Mouse (Mus musculus) limb, embryonic 11.5 days (tissue): ENCODE measurements around the gene Podxl. TPM values are rescaled to one million over a fixed set of nuclear protein-coding genes. Genes with fewer than 3 reads are reported as not detected.
A peak's percentile ranks its signal among the peaks of the same experiment; 100 is the strongest.

Source experiments
- ATAC-seq: fragments of 200-750 bp; cut with Nextera tagmentation; 2 replicates; pipeline ENCODE4 v1.8.0; 2017; ENCODE audit warnings: low read depth; ENCODE audit not compliant: insufficient number of reproducible peaks, low FRiP score, low TSS enrichment
- DNase-seq: peaks from one replicate; pipeline ENCODE4 v3.0.0-alpha.2; 2015; ENCODE audit warnings: low spot score
- H3K27ac ChIP-seq: fragments of 300-500 bp; sonication (generic); replicated peaks from 2 replicates; pipeline ENCODE4 v1.5.1; 2014; ENCODE audit warnings: low read depth, mild to moderate bottlenecking, low read length
- H3K27me3 ChIP-seq: fragments of 300-500 bp; sonication (generic); 2 replicates; pipeline ENCODE4 v1.6.1; 2014; ENCODE audit warnings: mild to moderate bottlenecking, low read length, mixed read lengths; ENCODE audit not compliant: control insufficient read depth, insufficient read depth
- H3K36me3 ChIP-seq: fragments of 300-500 bp; sonication (generic); 2 replicates; pipeline ENCODE4 v1.6.1; 2014; ENCODE audit warnings: mild to moderate bottlenecking, low read length, moderate library complexity, mixed read lengths; ENCODE audit not compliant: control insufficient read depth, insufficient read depth
- H3K4me1 ChIP-seq: fragments of 300-500 bp; sonication (generic); 2 replicates; pipeline ENCODE4 v1.6.1; 2014; ENCODE audit warnings: low read length, mixed read lengths; ENCODE audit not compliant: control insufficient read depth, insufficient read depth
- H3K4me2 ChIP-seq: fragments of 300-500 bp; sonication (generic); 2 replicates; pipeline ENCODE4 v1.6.1; 2014; ENCODE audit warnings: low read depth, mild to moderate bottlenecking, moderate library complexity; ENCODE audit not compliant: severe bottlenecking
- H3K4me3 ChIP-seq: fragments of 300-500 bp; sonication (generic); 2 replicates; pipeline ENCODE4 v1.5.1; 2014; ENCODE audit warnings: low read depth, low read length
- H3K9ac ChIP-seq: fragments of 300-500 bp; sonication (generic); 2 replicates; pipeline ENCODE4 v1.6.1; 2014; ENCODE audit warnings: mild to moderate bottlenecking, low read length
- H3K9me3 ChIP-seq: fragments of 300-500 bp; sonication (generic); 2 replicates; pipeline ENCODE4 v1.6.1; 2016; ENCODE audit warnings: low read length; ENCODE audit not compliant: control insufficient read depth
- WGBS: fragments of 180-500 bp; shearing (Covaris S2); extraction: QIAGEN DNeasy Blood & Tissue Kit; methylation state at CpG from one replicate; pipeline ENCODE4 v1.1.7; 2014; 5-methylcytosine and 5-hydroxymethylcytosine counted together
- polyA plus RNA-seq: library from polyadenylated mRNA; unstranded; fragments of >200 nt; fragmentation: Nextera tagmentation; extraction: Ambion mirVana; gene quantifications from 2 replicates; pipeline ENCODE4 v1.2.1, GENCODE M21; 2014

Gene Podxl
- polyA plus RNA-seq, 1 experiment from 2014 or later: 6.1 TPM

DNA sequence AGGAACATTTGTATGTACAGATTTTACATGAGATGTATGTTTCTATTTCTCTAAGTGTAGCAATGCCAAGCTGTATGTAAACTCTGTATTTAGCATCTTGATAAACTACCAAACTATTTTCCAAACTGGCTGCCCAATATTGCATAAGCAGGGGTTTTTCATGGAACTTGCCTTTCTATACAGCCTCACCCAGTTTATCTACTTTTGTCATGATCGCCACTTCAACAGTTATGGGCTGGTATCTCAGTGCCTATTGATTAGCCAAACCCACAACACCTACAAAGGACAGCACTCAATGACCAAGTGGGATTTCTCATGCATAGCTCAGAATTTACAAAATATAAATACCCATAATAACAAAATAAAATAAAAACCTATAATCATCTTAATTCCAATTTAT, 25.7 kb downstream of the Podxl start:
- DNase-seq (no peak), ATAC-seq (no peak)
- H3K4me2 ChIP-seq: no peak overlapping the region
- WGBS: 95% methylated on average over 1 of the region's 1 CpGs
- no peaks in the 10 kb centered on the region for H3K36me3 ChIP-seq
- H3K9ac ChIP-seq: no peak overlapping the region
- H3K27me3 ChIP-seq: no peaks in the 10 kb centered on the region
- H3K9me3 ChIP-seq: no peaks in the 10 kb centered on the region
- H3K4me1 ChIP-seq: no peaks in the 10 kb centered on the region
- no peak overlapping the region for H3K27ac ChIP-seq
- no peak overlapping the region for H3K4me3 ChIP-seq

DNA sequence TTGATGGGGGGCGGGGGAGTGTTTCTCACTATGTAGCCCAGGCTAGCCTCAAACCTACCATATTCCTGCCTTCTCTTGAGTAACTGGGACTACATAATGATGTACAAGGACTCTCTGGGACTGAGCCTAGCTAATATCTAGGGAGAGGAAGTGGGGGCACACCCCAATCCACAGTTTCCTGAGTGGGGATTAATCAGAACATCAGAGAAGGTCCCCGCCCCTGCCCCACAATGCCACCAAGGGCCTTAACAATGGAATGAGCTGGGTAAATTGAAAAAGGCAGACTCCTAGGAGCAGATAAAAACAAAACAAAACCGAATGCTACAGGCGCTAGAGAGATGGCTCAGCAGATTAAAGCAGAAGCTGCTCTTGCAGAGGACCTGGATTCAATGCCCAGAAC, 26.6 kb downstream of the Podxl start:
- no peak overlapping the region for H3K4me2 ChIP-seq
- H3K27ac ChIP-seq: no peak overlapping the region
- H3K27me3 ChIP-seq: no peaks in the 10 kb centered on the region
- H3K36me3 ChIP-seq: no peaks in the 10 kb centered on the region
- 86% methylated on average over 4 of the region's 4 CpGs for WGBS
- no peak for ATAC-seq
- no peak overlapping the region for H3K4me3 ChIP-seq
- DNase-seq: no peak
- H3K4me1 ChIP-seq: no peaks in the 10 kb centered on the region
- no peak overlapping the region for H3K9ac ChIP-seq
- H3K9me3 ChIP-seq: no peaks in the 10 kb centered on the region

GRCm38 (mm10) chr6:31534705-31535104, 29.1 kb downstream of the Podxl start:
- 96% methylated on average over 5 of the region's 5 CpGs for WGBS

DNA sequence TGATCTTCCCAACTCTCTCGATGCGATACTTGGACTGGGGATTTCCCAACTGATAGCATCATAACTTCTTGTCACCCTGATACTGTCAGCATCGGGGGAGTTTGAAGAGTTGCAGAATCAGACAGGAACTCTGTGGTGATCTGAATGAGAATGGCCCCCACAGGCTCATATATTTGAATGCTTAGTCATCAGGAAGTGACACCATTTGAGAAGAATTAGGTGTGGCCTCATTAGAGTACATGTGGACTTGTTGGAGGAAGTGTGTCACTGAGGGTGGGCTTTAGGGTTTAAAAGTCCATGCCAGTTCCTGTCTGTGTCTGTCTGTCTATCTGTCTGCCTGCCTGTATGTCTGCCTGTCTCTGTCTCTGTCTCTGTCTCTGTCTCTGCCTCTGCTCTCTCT, 31.9 kb downstream of the Podxl start:
- H3K27ac ChIP-seq: no peak overlapping the region
- H3K4me3 ChIP-seq: no peak overlapping the region
- H3K4me1 ChIP-seq: no peaks in the 10 kb centered on the region
- no peak overlapping the region for H3K9ac ChIP-seq
- no peaks in the 10 kb centered on the region for H3K27me3 ChIP-seq
- ATAC-seq: no peak
- H3K4me2 ChIP-seq: no peak overlapping the region
- no peaks in the 10 kb centered on the region for H3K9me3 ChIP-seq
- no peak for DNase-seq
- WGBS: 100% methylated on average over 3 of the region's 3 CpGs
- no peaks in the 10 kb centered on the region for H3K36me3 ChIP-seq

More at GRCm38 (mm10) chr6:31534705-31535104, 29.1 kb downstream of the Podxl start:
- ATAC-seq (no peak), DNase-seq (no peak)
- Histone ChIP-seq H3K9me3 (no peaks in the 10 kb centered on the region), H3K27ac (no peak overlapping the region), H3K27me3 (no peaks in the 10 kb centered on the region), H3K4me2 (no peak overlapping the region), H3K36me3 (no peaks in the 10 kb centered on the region), H3K9ac (no peak overlapping the region), H3K4me1 (no peaks in the 10 kb centered on the region), H3K4me3 (no peak overlapping the region)

DNA sequence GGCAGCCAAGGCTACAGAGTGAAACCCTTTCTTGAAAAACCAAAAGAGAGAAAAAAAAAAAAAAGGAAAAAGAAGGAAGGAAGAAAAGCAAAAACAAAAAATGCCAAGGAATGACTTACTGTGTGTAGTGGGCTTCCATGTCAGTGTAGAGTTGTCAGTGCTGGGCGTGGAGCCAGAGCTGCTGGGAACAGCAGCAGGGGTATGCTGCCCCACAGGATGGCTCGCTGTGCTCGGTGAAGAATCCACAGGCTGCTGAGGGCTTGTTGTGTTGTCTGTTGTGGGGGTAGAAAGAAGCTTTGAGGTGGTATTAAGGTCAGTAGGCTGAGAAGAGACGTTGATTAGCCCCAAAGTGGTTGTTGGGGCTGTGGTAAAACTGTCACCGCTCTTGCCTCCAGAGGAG, 35.4 kb downstream of the Podxl start:
- WGBS: 79% methylated on average over 5 of the region's 5 CpGs
- Histone ChIP-seq H3K36me3 (0 out of 2 replicates have a peak, but pooled peaks cover 2% of the 10 kb centered on the region), H3K27ac (no peak overlapping the region), H3K4me3 (no peak overlapping the region), H3K4me1 (no peaks in the 10 kb centered on the region), H3K9me3 (no peaks in the 10 kb centered on the region), H3K27me3 (no peaks in the 10 kb centered on the region), H3K9ac (no peak overlapping the region), H3K4me2 (no peak overlapping the region)
- no peak for DNase-seq
- no peak for ATAC-seq

DNA sequence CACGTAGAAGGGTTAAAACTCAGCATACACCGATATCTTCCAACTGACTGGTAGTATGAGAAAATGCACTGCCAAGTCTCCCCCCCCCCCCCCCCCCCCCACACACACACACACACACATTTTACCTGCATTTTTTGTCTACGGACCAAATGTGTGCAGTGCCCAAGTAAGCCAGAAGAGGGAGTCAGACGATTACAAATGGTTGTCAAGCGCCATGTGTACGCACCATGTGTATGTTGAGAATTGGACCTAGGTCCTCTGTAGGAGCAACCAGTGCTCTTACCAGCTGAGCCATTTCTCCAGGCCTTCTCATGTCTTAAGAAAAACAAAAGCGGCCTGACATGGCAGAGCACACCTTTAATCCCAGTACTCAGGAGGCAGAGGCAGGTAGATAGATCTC, 35.9 kb downstream of the Podxl start:
- WGBS: 74% methylated on average over 7 of the region's 7 CpGs

GRCm38 (mm10) chr6:31526929-31527328, 36.9 kb downstream of the Podxl start:
- no peak overlapping the region for H3K9ac ChIP-seq
- DNase-seq (no peak), ATAC-seq (no peak)
- no peak overlapping the region for H3K4me3 ChIP-seq
- H3K4me1 ChIP-seq: 0 out of 2 replicates have a peak, but pooled peaks cover 2% of the 10 kb centered on the region
- WGBS: 87% methylated on average over 5 of the region's 5 CpGs
- no peak overlapping the region for H3K4me2 ChIP-seq
- H3K9me3 ChIP-seq: no peaks in the 10 kb centered on the region
- no peaks in the 10 kb centered on the region for H3K27me3 ChIP-seq
- H3K27ac ChIP-seq: no peak overlapping the region
- H3K36me3 ChIP-seq: 0 out of 2 replicates have a peak, but pooled peaks cover 2% of the 10 kb centered on the region

More for the DNA sequence above, 35.9 kb downstream of the Podxl start:
- H3K4me3 ChIP-seq: no peak overlapping the region
- H3K9me3 ChIP-seq: no peaks in the 10 kb centered on the region
- H3K9ac ChIP-seq: no peak overlapping the region
- H3K4me2 ChIP-seq: no peak overlapping the region
- H3K27me3 ChIP-seq: no peaks in the 10 kb centered on the region
- 0 out of 2 replicates have a peak, but pooled peaks cover 2% of the 10 kb centered on the region for H3K36me3 ChIP-seq
- 0 out of 2 replicates have a peak, but pooled peaks cover under 1% of the 10 kb centered on the region for H3K4me1 ChIP-seq
- DNase-seq (peak; percentile 74), ATAC-seq (no peak)
- no peak overlapping the region for H3K27ac ChIP-seq

- H3K9me3 ChIP-seq: no peaks in the 10 kb centered on the region
- H3K4me3 ChIP-seq: no peak overlapping the region
- no peaks in the 10 kb centered on the region for H3K27me3 ChIP-seq
- H3K36me3 ChIP-seq: 0 out of 2 replicates have a peak, but pooled peaks cover 2% of the 10 kb centered on the region
- ATAC-seq (no peak), DNase-seq (peak; percentile 87)
- H3K27ac ChIP-seq: no peak overlapping the region
- H3K4me1 ChIP-seq: 0 out of 2 replicates have a peak, but pooled peaks cover 2% of the 10 kb centered on the region
- no peak overlapping the region for H3K4me2 ChIP-seq
- 65% methylated on average over 6 of the region's 6 CpGs for WGBS
- no peak overlapping the region for H3K9ac ChIP-seq
These were observed 38.4 kb downstream of the Podxl start for GRCm38 (mm10) chr6:31525231-31525900.
